Mouse (Mus musculus) liver, embryonic 14.5 days (tissue): ENCODE results near the gene Tbcb.
"Not testable (repeated sequence)": the region's sequence is repeated elsewhere in the genome, so short reads cannot be mapped to it uniquely, and the experiment has no call there.

Source experiments
- CTCF ChIP-seq: IDR thresholded peaks from 2 replicates; pipeline ENCODE4 v1.5.1; 2016; ENCODE audit warnings: antibody characterized with exemption, low read depth, control low read depth
- EP300 ChIP-seq: IDR thresholded peaks from 2 replicates; pipeline ENCODE4 v1.6.1; 2016; ENCODE audit warnings: antibody characterized with exemption, low read depth

DNA sequence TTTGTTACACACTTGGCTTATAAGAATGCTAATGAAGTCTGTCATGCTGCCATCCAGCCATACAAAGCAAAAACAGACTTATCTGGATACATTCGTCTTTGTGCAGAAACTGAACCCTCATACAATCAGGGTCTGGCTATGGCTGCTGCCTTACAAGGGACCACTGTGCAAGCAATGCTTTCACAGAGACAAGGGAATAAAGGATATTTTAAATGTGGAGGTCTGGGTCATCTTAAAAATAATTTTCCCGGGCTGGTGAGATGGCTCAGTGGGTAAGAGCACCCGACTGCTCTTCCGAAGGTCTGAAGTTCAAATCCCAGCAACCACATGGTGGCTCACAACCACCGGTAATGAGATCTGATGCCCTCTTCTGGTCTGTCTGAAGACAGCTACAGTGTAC, 25.7 kb downstream of the Tbcb start:
- not testable (repeated sequence) for TF ChIP-seq EP300, CTCF
